Mouse (Mus musculus) intestine, embryonic 14.5 days (tissue): ENCODE measurements at regions not wholly inside any gene's neighbourhood (a gene's known extent, or its start where the extent isn't known, plus 50 kb on each side); places are given as distances from the start of the nearest gene placed in this dataset.

Source experiments
- ATAC-seq: fragments of 200-750 bp; cut with Nextera tagmentation; replicated peaks from 2 replicates; pipeline ENCODE4 v1.8.0; 2017; ENCODE audit warnings: low read depth, moderate number of reproducible peaks, moderate TSS enrichment, moderate library complexity; ENCODE audit not compliant: low FRiP score, low TSS enrichment
- DNase-seq: peaks from one replicate; pipeline ENCODE4 v3.0.0-alpha.2; 2018; ENCODE audit warnings: low spot score
- H3K27ac ChIP-seq: fragments of 300-500 bp; sonication (generic); 2 replicates; pipeline ENCODE4 v1.5.1; 2014; ENCODE audit warnings: low read depth, mild to moderate bottlenecking, control low read depth
- H3K27me3 ChIP-seq: fragments of 300-500 bp; sonication (generic); replicated peaks from 2 replicates; pipeline ENCODE4 v1.6.1; 2014; ENCODE audit warnings: low read length, control low read depth; ENCODE audit not compliant: control insufficient read depth, insufficient read depth
- H3K36me3 ChIP-seq: fragments of 300-500 bp; sonication (generic); 2 replicates; pipeline ENCODE4 v1.6.1; 2014; ENCODE audit warnings: low read length, control low read depth; ENCODE audit not compliant: control insufficient read depth, insufficient read depth
- H3K4me1 ChIP-seq: fragments of 300-500 bp; sonication (generic); replicated peaks from 2 replicates; pipeline ENCODE4 v1.6.1; 2014; ENCODE audit warnings: low read length, control low read depth, mixed read lengths; ENCODE audit not compliant: control insufficient read depth, insufficient read depth
- H3K4me2 ChIP-seq: fragments of 300-500 bp; sonication (generic); 2 replicates; pipeline ENCODE4 v1.6.1; 2014; ENCODE audit warnings: low read length
- H3K4me3 ChIP-seq: fragments of 300-500 bp; sonication (generic); 2 replicates; pipeline ENCODE4 v1.5.1; 2014; ENCODE audit warnings: low read depth, low read length, control low read depth, mixed read lengths
- H3K9ac ChIP-seq: fragments of 300-500 bp; sonication (generic); 2 replicates; pipeline ENCODE4 v1.6.1; 2014; ENCODE audit warnings: mild to moderate bottlenecking, low read length
- H3K9me3 ChIP-seq: fragments of 300-500 bp; sonication (generic); 2 replicates; pipeline ENCODE4 v1.6.1; 2016; ENCODE audit warnings: low read length, control low read depth; ENCODE audit not compliant: control insufficient read depth
- WGBS: fragments of 180-500 bp; shearing (Covaris S2); extraction: QIAGEN DNeasy Blood & Tissue Kit; methylation state at CpG from one replicate; pipeline ENCODE4 v1.1.7; 2014; 5-methylcytosine and 5-hydroxymethylcytosine counted together

DNA sequence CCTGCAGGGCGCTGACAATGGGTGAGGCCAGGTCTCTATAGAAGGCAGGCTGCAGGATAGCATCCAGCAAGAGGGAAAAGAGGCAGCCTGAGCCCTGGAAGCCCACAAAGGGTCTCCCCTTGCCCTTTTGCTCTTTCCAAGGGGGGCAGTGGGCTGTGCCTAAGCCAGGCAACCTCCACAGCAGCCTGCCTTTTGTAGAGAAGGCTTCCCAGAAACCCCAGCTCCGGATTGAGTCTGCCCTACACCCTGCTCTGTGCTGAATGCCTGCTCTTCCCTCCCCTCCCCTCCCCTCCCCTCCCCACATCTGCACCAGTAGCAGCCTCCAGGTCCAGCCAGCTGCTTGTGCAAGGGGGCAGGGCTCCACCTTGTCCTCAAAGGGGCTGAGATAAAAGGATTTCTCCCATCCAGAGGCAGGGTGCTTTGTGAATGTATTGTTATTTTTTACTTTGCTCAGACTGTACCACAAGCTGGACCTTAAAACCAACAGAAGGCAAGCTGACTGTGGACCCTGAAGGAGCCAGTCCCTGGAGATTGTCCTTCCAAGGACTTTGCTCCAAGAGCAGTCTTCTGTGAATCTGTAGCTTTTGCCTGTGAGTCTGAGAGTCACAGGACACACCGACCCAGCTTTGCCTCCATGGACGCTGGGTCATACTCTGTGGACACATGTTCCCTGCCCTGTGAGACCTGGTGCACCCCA lies 186.8 kb downstream of the Irx2 start:
- Histone ChIP-seq H3K4me3 (no peak overlapping the region), H3K27ac (no peak overlapping the region), H3K27me3 (peaks cover 31% of the 10 kb centered on the region), H3K9ac (no peak overlapping the region), H3K4me1 (no peaks in the 10 kb centered on the region), H3K36me3 (no peaks in the 10 kb centered on the region), H3K9me3 (no peaks in the 10 kb centered on the region), H3K4me2 (no peak overlapping the region)
- 13% methylated on average over 4 of the region's 4 CpGs for WGBS
- DNase-seq = no peak
- no peak for ATAC-seq

DNA sequence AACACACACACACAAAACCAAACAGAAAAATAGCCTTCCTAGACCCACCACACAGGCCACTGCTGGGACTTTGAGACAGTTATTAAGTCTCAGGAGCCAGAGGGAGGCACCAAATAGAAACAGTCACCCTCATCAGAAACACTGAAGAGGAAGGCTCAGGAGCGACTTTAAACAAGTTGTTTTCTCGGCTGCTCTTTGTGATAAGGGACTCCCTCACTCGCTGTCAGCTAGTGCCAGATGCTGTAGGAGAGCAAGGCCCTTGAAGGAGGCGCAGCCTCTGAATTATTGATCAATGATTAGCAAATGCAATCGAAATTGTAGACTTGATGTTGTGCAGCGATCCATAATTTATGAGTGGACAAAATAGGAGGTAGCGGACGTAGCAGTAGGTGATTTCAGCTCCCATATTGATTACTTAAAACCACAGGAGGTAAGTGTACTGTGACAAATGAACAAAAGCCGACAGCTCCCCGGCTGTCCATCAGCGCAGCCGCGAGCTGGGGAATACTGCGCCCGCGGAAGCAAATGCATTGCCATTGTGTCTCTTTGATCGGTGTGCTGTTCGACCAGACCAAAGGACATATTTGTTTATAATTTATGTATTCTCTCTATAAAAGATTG lies 187.4 kb downstream of the Irx2 start:
- H3K27me3 ChIP-seq = peaks cover 31% of the 10 kb centered on the region
- ATAC-seq = no peak
- DNase-seq = no peak

DNA sequence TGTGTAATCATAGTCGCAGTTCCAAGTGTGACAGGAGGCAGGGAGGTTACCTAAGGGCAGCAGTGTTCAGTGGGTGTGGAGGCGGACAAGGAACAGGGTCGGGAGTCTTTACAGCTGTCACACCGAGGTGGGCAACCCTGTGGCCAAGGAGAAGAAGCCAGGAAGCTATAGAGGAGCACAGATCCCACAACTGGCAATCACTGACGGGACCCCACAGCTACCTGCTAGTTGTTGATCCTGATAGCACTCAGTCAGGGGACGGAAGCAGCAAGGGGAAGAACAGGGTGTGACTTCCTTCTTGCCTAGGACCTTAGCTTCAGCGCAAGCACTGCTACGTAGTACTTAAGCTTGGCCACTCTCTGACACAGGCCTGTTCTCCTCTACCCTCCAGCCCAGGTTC lies 188.2 kb downstream of the Irx2 start:
- Histone ChIP-seq H3K27ac (no peak overlapping the region), H3K27me3 (peaks cover 31% of the 10 kb centered on the region), H3K4me2 (no peak overlapping the region), H3K4me1 (no peaks in the 10 kb centered on the region), H3K4me3 (no peak overlapping the region), H3K9ac (no peak overlapping the region), H3K9me3 (no peaks in the 10 kb centered on the region), H3K36me3 (no peaks in the 10 kb centered on the region)
- ATAC-seq (no peak), DNase-seq (no peak)
- 10% methylated on average over 8 of the region's 8 CpGs for WGBS

More for the DNA sequence above, 187.4 kb downstream of the Irx2 start:
- Histone ChIP-seq H3K4me3 (no peak overlapping the region), H3K4me1 (no peaks in the 10 kb centered on the region), H3K9ac (no peak overlapping the region), H3K9me3 (no peaks in the 10 kb centered on the region), H3K36me3 (no peaks in the 10 kb centered on the region), H3K4me2 (no peak overlapping the region), H3K27ac (no peak overlapping the region)
- WGBS = 9% methylated on average over 18 of the region's 18 CpGs

DNA sequence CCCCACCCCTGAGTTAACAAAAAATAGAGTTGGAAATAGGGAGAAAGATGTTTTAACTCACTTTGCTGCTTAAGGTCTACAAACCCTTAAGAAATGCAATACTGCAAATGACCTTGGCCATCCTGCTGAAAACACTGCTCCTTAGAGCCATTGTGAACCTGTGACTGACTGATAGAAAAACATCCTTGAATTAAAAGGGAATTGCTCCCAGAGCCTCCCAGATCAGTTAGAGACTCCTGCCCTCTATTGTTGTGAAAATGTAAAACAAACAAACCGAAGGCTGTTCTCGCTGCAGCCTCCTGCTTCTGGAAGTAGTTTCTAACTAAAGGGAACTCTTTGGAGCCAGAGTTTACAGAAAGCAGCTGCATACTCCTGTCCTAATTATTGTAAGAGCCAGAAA lies 188.9 kb downstream of the Irx2 start:
- H3K9me3 ChIP-seq = no peaks in the 10 kb centered on the region
- no peak overlapping the region for H3K4me2 ChIP-seq
- no peaks in the 10 kb centered on the region for H3K36me3 ChIP-seq
- 9% methylated on average over 2 of the region's 2 CpGs for WGBS
- DNase-seq (no peak), ATAC-seq (no peak)
- peaks cover 31% of the 10 kb centered on the region for H3K27me3 ChIP-seq
- no peak overlapping the region for H3K27ac ChIP-seq
- no peaks in the 10 kb centered on the region for H3K4me1 ChIP-seq
- no peak overlapping the region for H3K9ac ChIP-seq
- H3K4me3 ChIP-seq = no peak overlapping the region

DNA sequence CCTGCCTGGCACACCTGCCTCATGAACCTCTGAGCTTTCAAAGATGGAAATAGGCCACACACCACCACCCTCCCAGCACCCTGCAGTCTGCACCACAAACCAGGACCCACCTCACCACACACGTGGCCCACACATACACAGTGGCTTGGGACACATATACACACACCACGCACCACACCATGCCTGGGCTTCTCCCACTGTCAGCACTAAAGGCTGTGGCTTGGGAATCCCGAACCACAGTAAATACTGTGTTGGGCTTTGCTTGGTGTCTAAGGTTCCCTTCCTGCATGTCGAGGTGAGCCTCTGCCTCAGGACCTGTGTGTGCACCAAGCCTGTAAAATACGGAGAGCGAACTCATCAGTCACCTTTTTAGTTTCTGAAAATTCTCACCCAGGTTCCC lies 189.3 kb downstream of the Irx2 start:
- Histone ChIP-seq H3K4me3 (no peak overlapping the region), H3K36me3 (no peaks in the 10 kb centered on the region), H3K9me3 (no peaks in the 10 kb centered on the region), H3K4me2 (no peak overlapping the region), H3K9ac (no peak overlapping the region), H3K4me1 (no peaks in the 10 kb centered on the region), H3K27me3 (peaks cover 31% of the 10 kb centered on the region), H3K27ac (no peak overlapping the region)
- WGBS = 13% methylated on average over 6 of the region's 6 CpGs
- DNase-seq = no peak
- no peak for ATAC-seq

DNA sequence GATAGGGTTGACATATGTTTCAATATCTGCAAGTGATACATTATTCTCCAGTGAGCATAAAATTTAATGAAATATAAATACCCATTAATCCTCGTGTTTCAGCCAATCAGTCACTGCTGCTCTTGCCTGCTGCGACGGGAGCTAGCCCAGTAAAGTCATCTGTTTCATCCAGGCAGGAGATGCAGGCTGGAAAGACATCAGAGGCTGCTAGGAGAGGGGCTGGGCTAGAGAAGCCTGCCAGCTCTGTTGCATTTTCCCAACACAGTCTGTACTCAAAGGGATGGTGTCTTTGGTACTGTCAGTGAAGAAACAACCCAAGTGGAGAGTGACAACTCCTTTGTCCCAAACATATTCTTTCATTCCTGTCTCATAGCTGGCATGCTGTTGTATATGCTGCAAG lies 198.0 kb downstream of the Irx2 start:
- 38% methylated on average over 3 of the region's 3 CpGs for WGBS
- Histone ChIP-seq H3K27ac (no peak overlapping the region), H3K4me1 (no peaks in the 10 kb centered on the region), H3K36me3 (no peaks in the 10 kb centered on the region), H3K27me3 (no peaks in the 10 kb centered on the region), H3K4me2 (no peak overlapping the region), H3K4me3 (no peak overlapping the region), H3K9me3 (no peaks in the 10 kb centered on the region), H3K9ac (no peak overlapping the region)
- no peak for ATAC-seq
- DNase-seq = no peak

DNA sequence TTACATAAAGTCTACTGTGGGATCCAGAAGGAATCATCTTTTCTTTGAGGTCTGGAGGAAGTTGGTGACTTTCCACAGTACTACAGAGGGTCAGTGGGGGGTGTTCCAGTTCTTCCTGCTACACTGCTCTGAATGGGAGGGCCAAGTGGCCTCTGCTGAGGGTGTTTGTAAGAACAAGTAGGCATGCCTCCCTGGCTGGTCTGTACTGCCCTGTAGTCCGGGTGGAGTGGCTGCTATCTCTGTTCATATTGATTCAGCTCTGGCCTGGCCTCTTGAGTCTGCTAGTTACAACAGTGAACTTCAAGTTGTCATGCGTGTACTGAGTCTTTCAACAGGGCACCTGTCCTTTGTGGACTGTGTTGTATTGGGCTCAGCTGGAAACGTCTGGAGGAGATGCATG lies 200.7 kb downstream of the Irx2 start:
- Histone ChIP-seq H3K27me3 (no peaks in the 10 kb centered on the region), H3K9me3 (no peaks in the 10 kb centered on the region), H3K4me2 (no peak overlapping the region), H3K27ac (no peak overlapping the region), H3K36me3 (no peaks in the 10 kb centered on the region), H3K4me1 (no peaks in the 10 kb centered on the region), H3K4me3 (no peak overlapping the region), H3K9ac (no peak overlapping the region)
- no peak for ATAC-seq
- no peak for DNase-seq
- WGBS = 75% methylated on average over 3 of the region's 3 CpGs

DNA sequence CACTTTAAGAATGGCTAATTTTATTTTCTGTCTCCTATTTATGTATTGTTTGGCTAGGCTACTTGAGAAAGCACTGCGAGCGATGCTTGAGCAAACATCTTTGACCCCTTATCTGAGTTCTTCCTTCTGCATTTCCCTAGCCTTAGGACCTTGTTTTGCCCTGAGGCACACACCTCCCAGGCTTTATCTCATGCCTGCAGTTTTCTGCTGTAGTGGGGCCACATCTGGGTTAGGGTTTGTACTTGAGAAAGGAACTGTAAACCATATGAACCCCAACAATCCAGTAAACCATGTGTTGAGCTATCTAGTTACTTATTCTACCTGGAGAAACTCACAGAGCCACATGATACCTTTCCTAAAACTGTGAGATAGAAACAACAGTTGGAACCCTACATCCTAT lies 204.7 kb downstream of the Irx2 start:
- H3K4me1 ChIP-seq = no peaks in the 10 kb centered on the region
- no peaks in the 10 kb centered on the region for H3K27me3 ChIP-seq
- DNase-seq (no peak), ATAC-seq (no peak)
- H3K36me3 ChIP-seq = no peaks in the 10 kb centered on the region
- no peak overlapping the region for H3K27ac ChIP-seq
- H3K9ac ChIP-seq = no peak overlapping the region
- H3K4me2 ChIP-seq = no peak overlapping the region
- H3K9me3 ChIP-seq = no peaks in the 10 kb centered on the region
- 66% methylated on average over 2 of the region's 2 CpGs for WGBS
- no peak overlapping the region for H3K4me3 ChIP-seq

DNA sequence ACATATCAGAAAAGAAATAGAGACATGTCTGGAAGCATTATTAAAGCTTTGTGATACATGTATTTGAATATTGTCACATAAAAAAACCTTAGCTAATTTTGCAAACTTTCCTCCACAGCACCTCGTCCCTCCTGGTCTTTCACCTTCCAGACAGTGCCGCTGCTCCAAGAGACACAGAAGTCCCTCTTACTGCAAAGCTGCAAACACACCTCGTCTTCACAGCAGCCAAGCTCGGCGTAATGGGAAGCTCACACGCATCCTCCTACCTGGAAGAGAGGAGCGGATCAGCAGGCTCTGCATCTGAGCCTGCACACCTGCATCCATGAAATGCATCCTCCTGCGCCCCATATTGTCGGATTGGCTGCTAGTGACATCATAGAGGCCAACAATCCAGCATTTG lies 208.4 kb downstream of the Irx2 start:
- no peaks in the 10 kb centered on the region for H3K36me3 ChIP-seq
- no peak overlapping the region for H3K27ac ChIP-seq
- 77% methylated on average over 9 of the region's 9 CpGs for WGBS
- H3K9ac ChIP-seq = no peak overlapping the region
- no peak overlapping the region for H3K4me2 ChIP-seq
- no peak for ATAC-seq
- no peak overlapping the region for H3K4me3 ChIP-seq
- H3K9me3 ChIP-seq = no peaks in the 10 kb centered on the region
- no peaks in the 10 kb centered on the region for H3K4me1 ChIP-seq
- no peak for DNase-seq
- no peaks in the 10 kb centered on the region for H3K27me3 ChIP-seq
